Mouse (Mus musculus) cerebellum, postnatal 4 days (tissue): ENCODE data around the gene Naip1.
"Not testable (repeated sequence)": the region's sequence is repeated elsewhere in the genome, so short reads cannot be mapped to it uniquely, and the experiment has no call there.

ENCODE experiments used
- DNase-seq, 2 experiments: peaks; one replicate each; pipeline ENCODE4 v3.0.0; 2022; ENCODE audit warnings: low spot score in 2 of 2, mixed read lengths in 1 of 2

The Naip1 gene

GRCm38 (mm10) chr13:100452415-100453127, at the start of gene Naip1:
Naip1 (minus strand) TSS chr13:100452869.
- not testable (repeated sequence) for DNase-seq

- not testable (repeated sequence) for DNase-seq
Observed at GRCm38 (mm10) chr13:100499625-100500024, 47.0 kb upstream of the Naip1 start.

- DNase-seq = no peak
Observed at GRCm38 (mm10) chr13:100495337-100495736, 42.7 kb upstream of the Naip1 start.

- not testable (repeated sequence) for DNase-seq
Observed at GRCm38 (mm10) chr13:100494370-100494769, 41.7 kb upstream of the Naip1 start.

- DNase-seq = no peak
Observed at GRCm38 (mm10) chr13:100493313-100493712, 40.6 kb upstream of the Naip1 start.

- peak; percentile 86 to 92 for DNase-seq
Observed at GRCm38 (mm10) chr13:100492061-100492787, 39.6 kb upstream of the Naip1 start, which contains the start of gene Gtf2h2. Gtf2h2 (minus strand) TSS chr13:100492579.

- no peak for DNase-seq
Observed at GRCm38 (mm10) chr13:100491623-100492022, 39.0 kb upstream of the Naip1 start.

GRCm38 (mm10) chr13:100490424-100490823, 37.8 kb upstream of the Naip1 start:
- DNase-seq = no peak

- DNase-seq = no peak
Observed at GRCm38 (mm10) chr13:100483610-100484009, 30.9 kb upstream of the Naip1 start.

- no peak for DNase-seq
Observed at GRCm38 (mm10) chr13:100463527-100464222, 11.0 kb upstream of the Naip1 start.

- DNase-seq = no peak
Observed at GRCm38 (mm10) chr13:100461336-100461735, 8.7 kb upstream of the Naip1 start.

GRCm38 (mm10) chr13:100449495-100449894, 3.2 kb downstream of the Naip1 start:
- no peak for DNase-seq

- DNase-seq = no peak
Observed at GRCm38 (mm10) chr13:100440116-100440515, 12.6 kb downstream of the Naip1 start.

- no peak for DNase-seq
Observed at GRCm38 (mm10) chr13:100438701-100439100, 14.0 kb downstream of the Naip1 start.

GRCm38 (mm10) chr13:100437322-100437825, 15.3 kb downstream of the Naip1 start:
- no peak for DNase-seq

GRCm38 (mm10) chr13:100436556-100437163, 16.0 kb downstream of the Naip1 start:
- DNase-seq = not testable (repeated sequence)

GRCm38 (mm10) chr13:100419958-100420357, 32.7 kb downstream of the Naip1 start:
- DNase-seq = not testable (repeated sequence)

- no peak for DNase-seq
Observed at GRCm38 (mm10) chr13:100414428-100414827, 38.2 kb downstream of the Naip1 start.

GRCm38 (mm10) chr13:100409825-100410224, 42.8 kb downstream of the Naip1 start:
- no peak for DNase-seq

- DNase-seq = no peak
Observed at GRCm38 (mm10) chr13:100409181-100409580, 43.5 kb downstream of the Naip1 start.

GRCm38 (mm10) chr13:100408242-100408641, 44.4 kb downstream of the Naip1 start:
- no peak for DNase-seq
